Mouse (Mus musculus): ENCODE results near the gene Tceal5.

Gene Tceal5

DNA sequence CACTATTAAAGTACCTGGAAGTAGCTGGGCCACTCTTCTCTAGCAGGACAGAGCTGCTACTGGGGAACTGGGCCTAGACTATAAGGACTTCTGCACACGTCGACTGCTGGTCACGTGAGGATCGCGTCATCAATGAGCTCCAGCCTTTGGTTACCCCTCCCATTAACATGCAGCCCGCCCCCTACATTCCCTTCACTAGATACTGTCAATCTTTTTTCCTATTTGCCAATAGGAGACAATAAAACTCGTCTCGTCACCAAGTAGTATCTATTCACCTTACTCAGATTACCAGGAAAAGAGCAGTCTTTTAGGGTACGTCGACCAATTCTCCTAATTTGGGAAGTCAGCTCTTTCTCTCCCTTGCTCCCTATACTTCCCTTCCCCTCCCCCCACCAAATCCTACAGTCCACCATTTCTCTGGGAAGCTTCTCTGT lies 31.5 kb downstream of the Tceal5 start, which contains the start of gene Tceal8:
TSS of gene Tceal8 (minus strand) at position 225 of the 434 bp plus-strand sequence.
- peak; percentile 68 to 78 for DNase-seq (ENCODE audit: low spot score in 2 of 2)

- peak; percentile 40 to 46 for DNase-seq (ENCODE audit: low spot score in 2 of 2)
These were observed 32.2 kb downstream of the Tceal5 start for GRCm38 (mm10) chrX:136171189-136172117.

DNA sequence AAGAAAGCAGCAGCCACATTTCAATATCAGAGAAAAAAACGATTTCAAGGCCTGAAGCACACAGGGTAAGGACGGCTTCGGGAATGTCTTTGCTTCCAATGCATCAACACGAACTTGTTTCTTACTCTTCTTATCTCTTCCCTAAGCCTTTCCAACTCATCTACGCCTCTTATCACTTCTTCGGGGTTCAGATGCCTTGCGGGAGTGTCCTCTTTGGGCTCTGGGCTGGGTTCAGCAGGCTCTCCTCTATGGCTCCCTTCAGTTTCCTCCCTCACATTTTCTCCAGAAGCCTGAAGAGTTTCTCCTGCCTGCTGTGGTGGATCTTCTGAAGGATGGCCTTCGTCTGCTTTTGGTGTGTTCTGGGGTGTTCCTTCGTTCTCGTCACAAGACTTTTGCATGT lies 33.1 kb downstream of the Tceal5 start:
- no peak for DNase-seq (ENCODE audit: low spot score in 2 of 2)

Data from right cerebral cortex, adult 2 months (tissue).